Mouse (Mus musculus) hindbrain, embryonic 16.5 days (tissue): ENCODE results near the gene Padi1. TPM values are rescaled to one million over a fixed set of nuclear protein-coding genes. Genes with fewer than 3 reads are reported as not detected.

ENCODE experiments used
- ATAC-seq: fragments of 200-750 bp; cut with Nextera tagmentation; 2 replicates; pipeline ENCODE4 v1.8.0; 2017; ENCODE audit warnings: moderate TSS enrichment, moderate library complexity
- H3K27ac ChIP-seq: fragments of 300-500 bp; sonication (generic); 2 replicates; pipeline ENCODE4 v1.5.1; 2014; ENCODE audit warnings: low read depth, mild to moderate bottlenecking, control low read depth, low read length, moderate library complexity
- H3K27me3 ChIP-seq: fragments of 300-500 bp; sonication (generic); replicated peaks from 2 replicates; pipeline ENCODE4 v1.6.1; 2014; ENCODE audit warnings: low read length; ENCODE audit not compliant: control insufficient read depth, insufficient read depth
- H3K36me3 ChIP-seq: fragments of 300-500 bp; sonication (generic); 2 replicates; pipeline ENCODE4 v1.6.1; 2014; ENCODE audit warnings: mild to moderate bottlenecking, low read length, moderate library complexity, mixed read lengths; ENCODE audit not compliant: control insufficient read depth, insufficient read depth
- H3K4me1 ChIP-seq: fragments of 300-500 bp; sonication (generic); 2 replicates; pipeline ENCODE4 v1.6.1; 2014; ENCODE audit warnings: low read depth, low read length; ENCODE audit not compliant: control insufficient read depth, insufficient read depth
- H3K4me2 ChIP-seq: fragments of 300-500 bp; sonication (generic); 2 replicates; pipeline ENCODE4 v1.6.1; 2014; ENCODE audit warnings: mild to moderate bottlenecking, low read length, control low read depth, moderate library complexity
- H3K4me3 ChIP-seq: fragments of 300-500 bp; sonication (generic); 2 replicates; pipeline ENCODE4 v1.5.1; 2014; ENCODE audit warnings: mild to moderate bottlenecking, low read length, control low read depth, moderate library complexity
- H3K9ac ChIP-seq: fragments of 300-500 bp; sonication (generic); 2 replicates; pipeline ENCODE4 v1.6.1; 2014; ENCODE audit warnings: low read depth, mild to moderate bottlenecking, control low read depth, low read length, moderate library complexity
- H3K9me3 ChIP-seq: fragments of 300-500 bp; sonication (generic); 2 replicates; pipeline ENCODE4 v1.6.1; 2014; ENCODE audit warnings: mild to moderate bottlenecking, low read length, moderate library complexity; ENCODE audit not compliant: control insufficient read depth
- WGBS: fragments of 180-500 bp; shearing (Covaris S2); extraction: QIAGEN DNeasy Blood & Tissue Kit; methylation state at CpG from one replicate; pipeline ENCODE4 v1.1.7; 2014; 5-methylcytosine and 5-hydroxymethylcytosine counted together
- polyA plus RNA-seq: library from polyadenylated mRNA; unstranded; fragments of >200 nt; fragmentation: Nextera tagmentation; extraction: Ambion mirVana; gene quantifications from 2 replicates; pipeline ENCODE4 v1.2.1, GENCODE M21; 2015

Gene Padi1
- polyA plus RNA-seq, 1 experiment from 2014 or later = not detected

DNA sequence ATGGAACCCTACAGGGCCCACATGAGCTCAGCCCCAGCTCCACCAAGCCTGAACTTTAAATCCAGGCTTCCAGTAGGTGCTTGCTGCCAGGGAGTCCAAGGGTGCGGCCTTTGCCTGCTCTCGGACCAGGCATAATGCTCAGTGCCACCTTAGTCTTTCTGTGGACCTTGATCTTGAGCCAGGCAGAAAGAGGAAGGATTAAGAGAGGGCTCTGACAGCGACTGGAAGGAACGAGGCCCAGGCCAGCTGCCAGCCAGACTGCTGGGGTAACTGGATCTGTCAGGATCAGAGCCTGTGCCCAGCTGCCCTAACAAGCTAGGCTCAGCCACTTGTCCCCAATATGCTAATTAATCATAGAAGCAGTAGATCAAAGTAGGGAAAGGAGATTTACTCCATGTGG, 34.2 kb upstream of the Padi1 start:
- no peak overlapping the region for H3K27ac ChIP-seq
- H3K9ac ChIP-seq = no peak overlapping the region
- no peak overlapping the region for H3K4me3 ChIP-seq
- H3K4me1 ChIP-seq = no peaks in the 10 kb centered on the region
- no peak overlapping the region for H3K4me2 ChIP-seq
- H3K9me3 ChIP-seq = no peaks in the 10 kb centered on the region
- ATAC-seq = 0 out of 2 replicates have a peak, but pooled peaks have one; percentile 34
- WGBS = 59% methylated on average over 4 of the region's 4 CpGs
- H3K36me3 ChIP-seq = no peaks in the 10 kb centered on the region
- H3K27me3 ChIP-seq = no peaks in the 10 kb centered on the region

DNA sequence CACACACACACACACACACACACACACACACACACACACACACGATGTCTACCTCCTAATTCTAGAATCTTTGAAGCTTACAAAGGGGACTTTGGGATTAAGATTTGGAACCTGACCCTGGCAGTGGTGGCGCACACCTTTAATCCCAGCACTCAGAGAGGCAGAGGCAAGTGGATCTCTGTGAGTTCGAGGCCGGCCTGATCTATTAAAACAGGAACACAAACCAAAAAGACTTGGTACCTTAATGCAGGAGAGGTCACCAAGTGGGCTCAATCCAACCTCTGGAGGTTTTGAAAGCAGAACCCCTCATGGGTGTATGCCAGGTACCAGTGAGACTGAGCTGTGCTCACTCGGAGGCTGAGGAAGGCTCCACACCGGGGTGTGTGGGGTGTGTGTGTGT, 33.5 kb upstream of the Padi1 start:
- H3K36me3 ChIP-seq = no peaks in the 10 kb centered on the region
- H3K9ac ChIP-seq = no peak overlapping the region
- 85% methylated on average over 6 of the region's 6 CpGs for WGBS
- H3K27ac ChIP-seq = no peak overlapping the region
- no peak overlapping the region for H3K4me3 ChIP-seq
- no peaks in the 10 kb centered on the region for H3K9me3 ChIP-seq
- H3K4me1 ChIP-seq = no peaks in the 10 kb centered on the region
- H3K4me2 ChIP-seq = no peak overlapping the region
- ATAC-seq = no peak
- H3K27me3 ChIP-seq = no peaks in the 10 kb centered on the region

DNA sequence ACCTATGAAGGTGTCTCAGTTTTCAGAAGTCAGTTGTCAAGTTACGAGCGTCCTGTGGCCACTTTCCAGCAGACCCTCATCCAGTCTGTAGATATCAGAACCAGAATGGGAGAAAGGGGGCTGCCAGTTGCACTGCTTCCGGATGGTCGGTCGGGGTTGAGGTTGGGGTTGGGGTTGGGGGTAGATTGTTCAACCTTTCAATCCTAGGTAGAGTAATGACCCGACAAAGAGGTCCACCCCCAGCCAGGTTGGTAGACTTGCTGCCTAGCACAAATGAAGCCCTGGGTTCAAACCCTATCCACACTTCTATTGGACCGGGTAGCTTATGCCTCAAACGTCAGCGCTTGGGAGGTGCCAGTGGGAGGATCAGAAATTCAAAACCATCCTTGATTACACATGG, 33.1 kb upstream of the Padi1 start:
- H3K4me2 ChIP-seq = no peak overlapping the region
- H3K9ac ChIP-seq = no peak overlapping the region
- no peaks in the 10 kb centered on the region for H3K36me3 ChIP-seq
- ATAC-seq = no peak
- no peaks in the 10 kb centered on the region for H3K4me1 ChIP-seq
- no peak overlapping the region for H3K27ac ChIP-seq
- H3K9me3 ChIP-seq = no peaks in the 10 kb centered on the region
- WGBS = 88% methylated on average over 9 of the region's 9 CpGs
- no peaks in the 10 kb centered on the region for H3K27me3 ChIP-seq
- no peak overlapping the region for H3K4me3 ChIP-seq

DNA sequence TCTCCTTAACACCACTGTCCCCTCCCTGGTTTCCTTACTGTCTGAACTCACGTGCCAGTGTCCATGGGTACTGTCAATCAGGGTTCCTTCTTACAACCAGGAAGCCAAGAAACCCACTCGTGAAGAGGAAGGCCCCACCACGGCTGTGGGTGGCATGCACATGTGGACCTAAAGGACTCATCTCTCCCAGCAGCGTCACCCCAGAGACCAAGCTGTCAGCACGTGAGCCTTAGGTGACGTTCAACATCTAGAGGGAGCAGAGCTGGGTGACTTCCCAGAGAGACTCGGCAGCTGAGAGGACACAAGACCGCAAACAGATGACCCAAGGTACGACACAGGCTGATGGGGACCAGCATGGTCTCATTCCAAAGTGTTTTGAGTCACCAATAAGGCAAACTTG, 31.9 kb upstream of the Padi1 start:
- H3K27me3 ChIP-seq = no peaks in the 10 kb centered on the region
- H3K9ac ChIP-seq = no peak overlapping the region
- H3K4me2 ChIP-seq = no peak overlapping the region
- H3K27ac ChIP-seq = no peak overlapping the region
- no peaks in the 10 kb centered on the region for H3K4me1 ChIP-seq
- ATAC-seq = no peak
- 59% methylated on average over 9 of the region's 9 CpGs for WGBS
- no peaks in the 10 kb centered on the region for H3K9me3 ChIP-seq
- H3K36me3 ChIP-seq = no peaks in the 10 kb centered on the region
- no peak overlapping the region for H3K4me3 ChIP-seq

DNA sequence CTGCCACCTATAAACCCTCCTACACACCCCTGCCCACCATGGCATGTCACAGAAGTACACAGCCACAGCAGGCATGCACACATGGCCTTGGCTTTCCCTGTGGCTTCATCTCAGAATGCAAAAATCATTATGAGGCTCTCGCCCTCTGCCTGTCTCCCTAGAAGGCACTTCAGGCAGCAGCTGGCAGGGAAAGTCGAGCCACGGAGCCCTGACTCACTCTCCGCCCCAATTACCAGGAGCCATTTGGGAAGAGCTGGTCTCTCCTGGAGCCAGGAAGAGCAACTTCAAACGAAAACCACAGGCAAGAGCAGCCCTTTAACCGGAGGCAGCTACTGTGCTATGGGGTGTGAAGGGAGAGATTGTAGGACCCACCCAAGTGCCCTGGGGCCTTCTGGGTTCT, 31.1 kb upstream of the Padi1 start:
- no peak overlapping the region for H3K4me2 ChIP-seq
- H3K4me3 ChIP-seq = no peak overlapping the region
- no peaks in the 10 kb centered on the region for H3K36me3 ChIP-seq
- no peaks in the 10 kb centered on the region for H3K4me1 ChIP-seq
- no peaks in the 10 kb centered on the region for H3K9me3 ChIP-seq
- no peak overlapping the region for H3K27ac ChIP-seq
- H3K27me3 ChIP-seq = no peaks in the 10 kb centered on the region
- H3K9ac ChIP-seq = no peak overlapping the region
- ATAC-seq = no peak
- 70% methylated on average over 6 of the region's 6 CpGs for WGBS

DNA sequence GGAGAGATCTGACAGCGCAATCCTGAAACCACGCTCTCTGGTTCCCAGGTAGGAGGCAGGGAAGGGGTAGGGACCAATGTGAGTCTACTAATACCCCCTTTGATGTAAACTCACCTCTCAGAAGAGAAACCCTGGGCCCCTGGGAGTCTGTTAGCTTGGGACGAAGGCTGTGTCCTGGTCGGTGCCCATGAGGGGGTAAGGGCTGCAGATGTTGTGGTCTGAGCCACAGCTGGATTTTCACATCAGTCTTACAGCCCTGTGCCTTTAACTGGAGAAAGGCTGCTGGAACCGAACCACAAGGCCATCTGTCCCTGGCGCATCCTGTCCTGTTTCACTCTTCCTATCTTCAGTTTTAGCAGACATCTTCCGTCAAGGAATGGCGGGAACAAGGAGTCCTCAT, 30.6 kb upstream of the Padi1 start:
- H3K4me3 ChIP-seq = no peak overlapping the region
- H3K9ac ChIP-seq = no peak overlapping the region
- no peaks in the 10 kb centered on the region for H3K36me3 ChIP-seq
- WGBS = 91% methylated on average over 8 of the region's 8 CpGs
- H3K4me2 ChIP-seq = no peak overlapping the region
- H3K27me3 ChIP-seq = no peaks in the 10 kb centered on the region
- no peak for ATAC-seq
- H3K4me1 ChIP-seq = no peaks in the 10 kb centered on the region
- H3K9me3 ChIP-seq = no peaks in the 10 kb centered on the region
- no peak overlapping the region for H3K27ac ChIP-seq

DNA sequence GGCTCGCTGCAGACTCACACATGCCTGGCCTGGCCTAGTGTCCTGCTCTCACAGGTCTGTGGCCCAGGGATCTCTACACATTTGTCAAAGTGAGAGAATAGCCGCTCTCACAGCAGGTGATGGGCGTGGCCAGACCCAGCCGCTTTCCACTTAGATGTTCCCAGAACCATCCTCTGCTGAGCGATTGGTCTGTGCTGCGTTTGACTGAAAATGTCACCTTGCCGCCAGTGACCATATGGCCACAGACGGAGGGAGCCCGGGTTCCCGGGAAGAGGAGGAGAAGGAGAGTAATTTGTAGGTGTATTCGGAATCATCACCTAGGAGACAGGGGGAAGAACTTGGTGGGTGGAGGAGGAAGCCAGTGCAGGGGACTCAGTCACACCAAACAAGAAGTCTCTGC, 27.4 kb upstream of the Padi1 start:
- no peaks in the 10 kb centered on the region for H3K4me1 ChIP-seq
- no peak for ATAC-seq
- no peak overlapping the region for H3K4me2 ChIP-seq
- 73% methylated on average over 11 of the region's 11 CpGs for WGBS
- H3K27ac ChIP-seq = no peak overlapping the region
- H3K27me3 ChIP-seq = no peaks in the 10 kb centered on the region
- H3K36me3 ChIP-seq = no peaks in the 10 kb centered on the region
- H3K9me3 ChIP-seq = no peaks in the 10 kb centered on the region
- no peak overlapping the region for H3K9ac ChIP-seq
- H3K4me3 ChIP-seq = no peak overlapping the region

DNA sequence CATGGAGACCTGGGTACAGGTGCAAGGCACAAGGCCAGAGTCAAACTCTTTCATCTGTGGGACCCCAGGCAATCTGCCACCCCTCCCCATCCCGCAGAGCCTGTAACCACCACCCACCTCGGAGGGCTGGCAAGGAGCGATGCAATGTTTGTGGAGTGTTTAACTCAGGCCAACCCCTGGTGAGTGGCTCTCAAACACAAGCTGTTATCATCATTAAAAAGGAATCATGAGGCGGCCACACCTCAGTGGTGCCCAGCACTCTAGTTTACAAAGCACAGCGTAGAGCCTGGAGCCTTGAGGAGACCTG, 27.1 kb upstream of the Padi1 start:
- Histone ChIP-seq H3K36me3 (no peaks in the 10 kb centered on the region), H3K4me1 (no peaks in the 10 kb centered on the region), H3K4me2 (no peak overlapping the region), H3K27me3 (no peaks in the 10 kb centered on the region), H3K27ac (no peak overlapping the region), H3K4me3 (no peak overlapping the region), H3K9me3 (no peaks in the 10 kb centered on the region), H3K9ac (no peak overlapping the region)
- ATAC-seq = no peak
- 79% methylated on average over 5 of the region's 5 CpGs for WGBS

DNA sequence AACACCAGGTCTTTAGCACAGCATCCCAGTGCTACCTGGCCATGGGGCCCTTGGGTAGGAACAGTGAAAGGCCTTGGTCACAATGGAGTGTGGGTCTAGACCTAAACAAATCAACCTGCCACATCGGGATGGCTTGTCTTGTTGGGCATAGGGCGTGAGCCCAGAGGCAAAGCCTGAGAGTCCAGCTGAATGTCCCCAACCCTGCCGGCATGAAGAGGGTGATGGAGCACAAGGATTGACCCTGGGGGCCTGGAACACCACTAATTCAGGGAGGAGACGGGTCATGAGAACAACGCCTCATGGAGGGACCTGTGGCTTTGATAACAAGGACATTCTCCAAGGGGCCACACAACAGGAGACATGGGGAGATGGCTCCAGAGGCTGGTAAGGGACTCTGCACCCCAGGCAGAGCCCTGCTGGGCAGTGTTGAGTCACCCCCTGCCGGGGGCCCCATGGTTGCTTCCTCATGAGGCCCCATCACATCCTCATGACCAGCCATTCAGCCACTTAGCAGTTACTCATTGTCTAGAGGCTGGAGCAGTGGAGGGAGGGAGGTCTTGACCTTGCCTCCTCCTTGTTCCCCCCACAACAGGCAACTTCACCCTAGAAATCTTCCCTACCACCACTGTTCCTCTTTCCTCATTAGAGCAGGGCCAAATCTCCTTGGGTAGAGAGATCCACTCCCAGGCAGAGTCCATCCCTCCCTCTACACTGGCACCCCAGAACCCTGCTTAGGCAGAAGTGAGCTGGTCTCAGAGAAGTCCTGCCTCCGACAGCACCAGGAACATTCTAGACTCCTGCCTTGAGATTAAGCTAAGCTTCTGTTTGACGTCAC, 26.5 kb upstream of the Padi1 start:
- Histone ChIP-seq H3K27me3 (no peaks in the 10 kb centered on the region), H3K9ac (no peak overlapping the region), H3K4me3 (no peak overlapping the region), H3K27ac (no peak overlapping the region), H3K4me1 (no peaks in the 10 kb centered on the region), H3K36me3 (no peaks in the 10 kb centered on the region), H3K9me3 (no peaks in the 10 kb centered on the region), H3K4me2 (no peak overlapping the region)
- 88% methylated on average over 8 of the region's 8 CpGs for WGBS
- no peak for ATAC-seq

DNA sequence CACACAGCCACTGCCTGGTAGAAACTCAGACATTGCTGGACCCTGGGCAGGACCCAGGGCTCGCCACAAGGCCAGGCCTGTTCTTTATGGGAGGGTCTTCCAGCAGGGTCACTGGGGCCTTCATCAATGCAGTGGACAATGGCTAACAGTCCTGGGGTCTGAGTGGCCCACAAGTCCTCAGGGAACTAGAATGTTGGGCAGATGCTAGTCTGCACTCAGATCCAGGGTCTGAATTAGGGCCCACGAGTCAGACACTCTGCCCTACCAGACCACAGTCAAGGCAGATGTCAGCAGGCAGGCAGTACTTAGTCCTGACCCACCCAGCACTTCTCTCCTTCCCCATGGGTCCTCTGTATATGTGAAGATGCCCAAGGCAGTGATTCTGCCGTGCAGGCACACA, 25.8 kb upstream of the Padi1 start:
- ATAC-seq = no peak
- no peaks in the 10 kb centered on the region for H3K27me3 ChIP-seq
- WGBS = 91% methylated on average over 3 of the region's 3 CpGs

More for the DNA sequence above, 25.8 kb upstream of the Padi1 start:
- Histone ChIP-seq H3K9me3 (no peaks in the 10 kb centered on the region), H3K4me1 (no peaks in the 10 kb centered on the region), H3K36me3 (no peaks in the 10 kb centered on the region), H3K4me3 (no peak overlapping the region), H3K27ac (no peak overlapping the region), H3K9ac (no peak overlapping the region), H3K4me2 (no peak overlapping the region)
